Mouse (Mus musculus): ENCODE measurements around the gene Klk4. TPM values are rescaled to one million over a fixed set of nuclear protein-coding genes. Genes with fewer than 3 reads are reported as not detected.

Gene Klk4
- total RNA-seq (2021), result not detected
- long read RNA-seq, result 0 reads

DNA sequence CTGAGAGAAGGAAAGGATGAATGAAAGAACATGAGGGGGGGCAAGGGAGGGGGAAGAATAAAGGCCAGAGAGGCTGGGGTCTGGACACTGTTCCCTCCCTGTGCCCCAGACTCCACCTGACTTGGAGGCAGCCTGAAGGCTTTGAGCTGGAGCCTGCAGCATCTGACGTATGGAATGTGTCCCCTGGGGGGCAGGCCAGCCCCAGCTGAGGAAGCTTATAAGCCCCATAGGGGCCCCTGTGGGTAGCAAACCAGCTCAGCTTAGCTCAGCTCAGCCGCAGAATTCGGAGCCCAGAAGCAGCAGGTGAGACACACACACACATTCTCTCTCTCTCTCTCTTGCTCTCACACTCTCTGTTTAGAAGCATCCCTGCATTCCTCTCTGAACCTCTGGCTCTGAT, at the start of gene Klk4:
Gene Klk4, plus strand, starts transcription at position 249 of the 400 bp plus-strand sequence.
- DNase-seq (ENCODE audit: low spot score in 2 of 2), result no peak

DNA sequence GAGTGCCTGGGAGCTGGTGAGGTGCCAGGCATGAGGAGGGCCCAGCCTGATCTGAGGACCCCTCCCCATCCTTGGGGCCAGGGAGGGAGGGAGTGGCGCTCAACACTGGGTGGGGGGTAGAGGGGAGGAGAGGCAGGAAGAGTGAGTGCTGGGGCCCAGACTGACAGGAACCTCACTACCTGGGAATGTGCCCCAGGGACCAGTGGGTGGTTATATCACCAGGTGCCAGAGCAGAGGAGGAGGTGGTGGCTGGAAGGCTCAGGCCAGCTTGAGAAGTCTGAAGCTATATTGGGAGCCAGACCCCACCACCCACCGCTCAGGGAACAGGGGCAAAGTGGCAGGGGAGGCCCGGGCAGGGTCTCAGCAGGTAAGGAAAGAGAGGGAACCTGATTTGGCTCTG, 39.3 kb upstream of the Klk4 start, which contains the start of gene Klk5:
Gene Klk5, plus strand, starts transcription at position 271 of the 400 bp plus-strand sequence.
- no peak for DNase-seq (ENCODE audit: low spot score in 2 of 2)

GRCm38 (mm10) chr7:43843801-43844200, 37.2 kb upstream of the Klk4 start:
- DNase-seq (ENCODE audit: low spot score in 2 of 2), result no peak

DNA sequence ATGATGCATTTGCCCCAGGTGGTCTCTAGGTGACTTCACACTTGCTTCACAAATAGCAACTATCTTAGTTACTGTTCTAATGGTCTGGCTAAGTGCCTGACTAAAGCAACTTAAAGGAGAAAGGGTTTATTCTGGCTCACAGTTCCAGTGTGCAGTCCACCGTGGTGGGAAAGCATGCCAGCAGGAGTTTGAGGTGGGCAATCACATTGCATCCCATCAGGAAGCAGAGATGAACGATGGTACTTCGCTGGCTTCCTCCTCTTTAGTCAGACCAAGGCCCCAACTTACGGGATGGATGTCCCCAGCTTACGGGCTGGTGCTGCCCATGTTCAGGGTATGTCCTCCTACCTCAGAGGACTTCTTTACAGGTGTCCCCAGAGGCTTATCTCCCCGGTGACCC, 29.3 kb upstream of the Klk4 start:
- no peak for DNase-seq (ENCODE audit: low spot score in 2 of 2)

DNA sequence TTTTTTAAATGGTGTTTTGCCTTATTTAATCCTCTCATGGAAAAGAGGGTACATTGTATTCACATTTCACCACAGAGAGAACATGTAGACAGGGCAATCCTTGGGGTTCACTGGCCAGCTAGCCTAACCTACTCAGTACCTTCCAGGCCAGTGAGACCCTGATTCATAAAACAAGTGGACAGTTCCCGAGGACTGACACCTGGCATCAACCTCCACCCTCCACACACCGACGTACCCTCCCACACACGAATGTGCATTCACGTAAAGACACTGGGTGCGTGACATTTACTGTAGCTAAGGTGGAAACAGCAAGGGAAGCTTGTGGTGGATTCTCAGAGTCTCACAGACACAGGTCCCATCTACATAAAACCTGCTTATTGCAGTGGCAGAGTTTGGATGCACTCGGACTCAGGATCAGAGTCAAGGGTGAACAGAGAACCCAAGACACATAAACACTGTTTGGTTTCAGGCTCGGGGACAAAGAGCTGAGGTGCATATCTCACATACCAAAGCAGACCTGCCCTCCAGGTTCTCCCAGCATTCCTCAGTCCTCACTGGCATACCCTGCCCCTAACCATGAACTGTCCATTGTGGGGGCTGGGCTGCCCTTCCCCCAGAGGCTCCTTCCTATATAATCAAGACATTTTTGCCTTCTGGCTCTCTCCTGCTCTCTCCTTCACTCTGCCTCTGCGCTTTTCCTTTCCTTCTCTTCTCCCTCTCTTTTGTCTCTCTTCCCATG, 26.1 kb upstream of the Klk4 start:
- no peak for DNase-seq (ENCODE audit: low spot score in 2 of 2)

DNA sequence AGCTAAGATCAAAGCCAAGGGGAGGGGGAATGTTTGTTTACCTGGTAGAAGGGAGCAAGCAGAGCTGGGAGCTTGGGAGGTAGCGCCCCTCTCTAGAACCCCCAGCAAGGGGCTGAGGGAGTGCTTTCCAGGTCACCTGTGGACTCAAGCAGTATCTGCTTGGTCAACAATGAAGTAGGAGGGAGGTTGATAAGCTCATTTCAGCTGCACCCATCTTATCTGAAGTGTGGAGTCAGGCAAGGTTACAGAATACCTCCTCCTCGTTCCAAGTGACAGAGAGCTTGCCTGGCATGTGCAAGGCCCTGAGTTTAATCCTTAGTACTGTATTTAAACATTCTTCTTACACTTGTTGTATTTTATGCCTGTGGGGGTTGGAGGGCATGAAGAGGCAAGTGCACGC, 25.3 kb upstream of the Klk4 start:
- no peak for DNase-seq (ENCODE audit: low spot score in 2 of 2)

DNA sequence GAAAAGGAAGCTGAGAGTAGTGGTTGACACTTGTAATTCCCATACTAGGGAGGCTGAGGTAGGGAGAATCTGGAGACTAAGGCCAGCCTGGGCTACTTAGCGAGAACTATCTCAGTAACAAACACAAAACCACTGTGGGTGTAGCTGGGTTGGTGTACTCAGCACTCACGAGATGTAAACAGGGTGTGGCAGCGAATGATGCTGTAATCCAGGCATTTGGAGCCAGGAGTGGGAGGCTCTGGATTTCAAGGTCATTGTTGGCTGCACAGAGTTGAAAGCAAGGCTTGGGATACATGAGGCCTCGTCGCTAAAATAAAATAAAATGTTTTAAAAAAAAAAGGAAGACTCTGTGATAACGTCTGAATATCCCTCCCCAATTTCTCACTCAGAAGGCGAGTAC, 24.7 kb upstream of the Klk4 start:
- DNase-seq (ENCODE audit: low spot score in 2 of 2), result no peak

GRCm38 (mm10) chr7:43857501-43857900, 23.5 kb upstream of the Klk4 start:
- no peak for DNase-seq (ENCODE audit: low spot score in 2 of 2)

- DNase-seq (ENCODE audit: low spot score in 2 of 2), result no peak
Observed at GRCm38 (mm10) chr7:43860411-43860810, 20.5 kb upstream of the Klk4 start.

- peak; percentile 58 to 82 for DNase-seq (ENCODE audit: low spot score in 2 of 2)
Observed at GRCm38 (mm10) chr7:43873237-43873636, 7.7 kb upstream of the Klk4 start.

- no peak for DNase-seq (ENCODE audit: low spot score in 2 of 2)
Observed at GRCm38 (mm10) chr7:43873674-43874073, 7.3 kb upstream of the Klk4 start.

GRCm38 (mm10) chr7:43874868-43875375, 6.0 kb upstream of the Klk4 start:
- DNase-seq (ENCODE audit: low spot score in 2 of 2), result no peak

DNA sequence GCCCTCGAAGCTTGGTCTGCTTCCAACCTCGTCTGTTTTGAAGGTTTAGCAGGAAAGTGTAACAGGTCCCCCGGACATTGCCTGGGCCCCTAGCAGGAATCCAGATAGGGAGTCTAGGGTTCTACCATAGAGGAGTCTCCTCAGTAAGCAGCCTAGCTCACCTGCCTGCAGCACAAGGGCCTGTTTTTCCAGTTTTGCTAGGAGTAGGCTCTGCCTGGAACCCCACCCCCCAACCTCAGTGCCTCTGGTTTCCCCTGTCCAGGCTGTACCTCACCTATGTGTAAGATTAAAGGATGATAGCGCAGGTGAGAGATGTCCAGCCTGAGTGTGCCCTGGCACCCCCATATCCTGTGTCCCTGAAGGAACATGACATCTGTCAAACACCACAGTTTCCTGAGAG, 4.5 kb upstream of the Klk4 start:
- DNase-seq (ENCODE audit: low spot score in 2 of 2), result no peak

- DNase-seq (ENCODE audit: low spot score in 2 of 2), result no peak
Observed at GRCm38 (mm10) chr7:43878281-43878680, 2.7 kb upstream of the Klk4 start.

DNA sequence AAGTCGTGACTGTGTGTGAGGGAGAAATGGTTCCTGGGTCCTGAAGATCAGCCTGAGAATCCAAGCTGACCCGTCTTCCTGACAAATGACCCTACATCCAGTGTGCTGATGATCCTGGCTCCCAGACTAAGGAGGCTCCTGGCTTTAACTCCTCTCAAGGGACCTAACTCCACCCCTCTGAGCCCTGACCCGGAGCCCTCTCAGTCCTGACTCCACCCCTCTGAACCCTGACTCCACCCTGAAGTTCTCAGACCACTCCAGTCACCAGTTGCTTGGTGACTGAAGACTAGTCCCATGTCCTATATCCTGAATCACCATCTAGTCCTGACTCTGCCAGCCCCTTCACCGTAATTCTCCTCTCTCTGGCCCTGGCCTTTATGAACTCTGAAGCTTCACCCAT, 1.4 kb downstream of the Klk4 start:
- no peak for DNase-seq (ENCODE audit: low spot score in 2 of 2)

DNA sequence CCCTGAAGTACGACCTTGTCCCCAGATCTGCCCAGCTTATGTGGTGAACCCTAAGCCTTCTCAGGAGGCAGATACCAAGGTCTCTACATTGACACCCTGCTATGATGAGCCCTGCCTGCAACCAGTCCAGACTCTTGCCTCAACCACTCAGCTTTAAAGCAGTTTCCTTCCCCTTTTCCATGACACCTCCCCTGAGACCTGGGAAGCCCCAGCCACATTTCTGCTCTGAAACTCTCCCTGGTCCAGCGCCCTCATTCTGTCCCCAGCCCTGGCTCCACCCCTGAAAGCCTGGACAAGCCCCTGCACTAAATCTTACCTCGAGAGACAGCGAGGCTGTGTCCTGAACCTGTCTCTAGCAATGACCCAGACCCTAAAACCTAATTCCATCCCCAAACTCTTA, 1.9 kb downstream of the Klk4 start:
- DNase-seq (ENCODE audit: low spot score in 2 of 2), result no peak

GRCm38 (mm10) chr7:43883547-43883946, 2.6 kb downstream of the Klk4 start:
- peak; percentile 11 to 43 for DNase-seq (ENCODE audit: low spot score in 2 of 2)

GRCm38 (mm10) chr7:43891365-43891764, 10.4 kb downstream of the Klk4 start:
- DNase-seq (ENCODE audit: low spot score in 2 of 2), result no peak

DNA sequence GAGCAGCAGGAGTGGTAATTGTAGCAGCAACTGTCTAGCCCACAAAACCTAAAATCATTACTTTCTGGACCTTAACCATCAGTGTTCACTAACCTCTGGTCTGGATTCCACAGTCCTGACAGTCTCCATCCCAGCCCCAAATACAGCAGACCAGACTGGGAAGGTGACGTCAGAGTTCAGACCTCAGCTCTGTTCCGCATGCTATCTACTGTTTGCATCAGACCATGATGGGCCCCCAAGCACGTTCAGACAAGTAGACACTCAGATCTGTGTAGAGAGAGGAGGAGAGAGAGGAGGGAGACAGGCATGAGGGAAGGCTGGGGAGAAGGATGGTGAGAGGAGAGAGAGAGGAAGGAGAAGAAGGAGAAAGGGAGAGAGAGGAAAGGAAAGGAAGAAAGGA, 10.8 kb downstream of the Klk4 start:
- no peak for DNase-seq (ENCODE audit: low spot score in 2 of 2)

GRCm38 (mm10) chr7:43894836-43895235, 13.9 kb downstream of the Klk4 start:
- DNase-seq (ENCODE audit: low spot score in 2 of 2), result peak; percentile 85 to 95

GRCm38 (mm10) chr7:43914821-43915220, 33.9 kb downstream of the Klk4 start:
- no peak for DNase-seq (ENCODE audit: low spot score in 2 of 2)

GRCm38 (mm10) chr7:43918426-43918825, 37.5 kb downstream of the Klk4 start:
- no peak for DNase-seq (ENCODE audit: low spot score in 2 of 2)

DNA sequence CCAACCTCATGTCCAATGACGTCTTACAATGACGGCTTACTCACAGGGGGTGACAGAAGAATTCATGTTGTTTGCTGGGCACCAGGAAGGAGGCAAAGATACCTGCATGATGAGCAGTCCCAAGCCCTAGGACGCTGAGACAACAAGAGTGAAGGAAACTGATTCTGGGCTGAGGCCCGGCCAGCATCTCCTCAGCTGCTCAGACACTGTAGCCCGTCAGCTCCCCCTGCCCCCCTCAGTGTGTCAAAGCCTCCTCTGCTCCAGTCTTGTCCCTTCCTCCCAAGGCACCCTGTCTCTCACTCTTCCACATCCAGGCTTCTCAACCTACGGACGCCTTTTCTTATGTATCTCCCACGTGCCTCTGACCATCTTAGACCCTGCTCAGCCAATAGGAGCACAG, 37.9 kb downstream of the Klk4 start:
- DNase-seq (ENCODE audit: low spot score in 2 of 2), result no peak
